Mouse (Mus musculus): ENCODE results near the gene Mef2a.

Gene Mef2a

DNA sequence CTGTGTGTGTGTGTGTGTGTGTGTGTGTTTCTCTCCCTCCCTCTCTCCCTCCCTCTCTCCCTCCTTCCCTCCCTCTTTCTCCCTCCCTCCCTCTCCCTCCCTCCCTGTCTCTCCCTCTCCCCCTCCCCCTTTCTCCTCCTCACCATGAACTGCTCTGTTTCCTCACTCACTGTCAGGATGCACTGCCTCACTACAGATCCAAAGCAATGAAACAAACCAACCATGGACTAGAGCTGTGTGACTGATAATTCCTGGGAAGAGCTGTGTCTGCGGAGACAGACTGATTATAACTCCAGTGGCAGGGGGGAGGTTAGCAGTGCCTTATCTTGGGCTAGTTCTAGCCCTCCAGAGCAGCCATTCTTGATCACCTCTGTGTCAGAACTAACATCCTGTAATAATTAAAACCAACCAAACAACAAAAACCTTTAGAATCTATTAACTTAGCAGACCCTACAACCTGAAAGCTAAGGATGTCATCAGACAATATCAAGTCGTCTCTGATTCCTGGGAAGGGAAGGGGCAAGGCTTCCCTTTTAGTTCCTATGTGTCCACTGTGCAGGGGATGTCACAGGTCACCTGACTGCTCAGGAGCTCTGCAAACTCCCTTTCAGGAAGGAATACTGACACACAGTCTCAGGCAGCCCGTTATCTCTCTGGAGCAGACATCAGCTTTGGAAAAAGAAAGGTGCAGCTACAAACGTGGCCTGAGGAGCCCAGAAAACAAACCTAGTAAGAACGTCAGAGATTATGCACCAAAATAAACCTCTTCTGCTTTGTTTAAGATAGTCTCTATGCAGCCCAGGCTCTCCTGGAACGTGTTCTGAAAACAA lies 162.4 kb downstream of the Mef2a start:
- no peak for DNase-seq (ENCODE audit: low read depth)

DNA sequence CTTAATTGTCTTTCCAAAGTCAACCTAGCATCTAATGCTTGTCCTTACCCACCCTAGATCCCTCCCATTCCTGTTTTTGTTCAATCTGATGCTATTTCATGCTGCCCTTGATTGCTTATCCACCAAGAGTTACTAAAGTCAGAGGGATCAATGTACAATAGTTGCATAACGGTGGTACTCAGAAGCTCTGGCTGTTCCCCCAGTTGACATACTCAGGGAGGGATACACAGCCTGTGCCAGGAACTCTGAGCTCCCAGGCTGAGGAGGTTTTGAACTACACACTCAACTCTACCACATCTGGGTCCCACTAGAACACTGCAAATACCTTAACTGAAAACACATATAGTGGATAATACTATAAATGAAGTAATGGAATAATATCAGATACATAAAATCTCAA lies 164.3 kb downstream of the Mef2a start:
- no peak for DNase-seq (ENCODE audit: low read depth)

- no peak for DNase-seq (ENCODE audit: low read depth)
Measured at GRCm38 (mm10) chr7:67207701-67208100, 165.0 kb downstream of the Mef2a start.

- no peak for DNase-seq (ENCODE audit: low read depth)
Measured at GRCm38 (mm10) chr7:67206496-67206895, 166.2 kb downstream of the Mef2a start.

GRCm38 (mm10) chr7:67205734-67206425 lies 166.8 kb downstream of the Mef2a start:
- no peak for DNase-seq (ENCODE audit: low read depth)

GRCm38 (mm10) chr7:67203625-67204024 lies 169.0 kb downstream of the Mef2a start:
- DNase-seq (ENCODE audit: low read depth), result no peak

GRCm38 (mm10) chr7:67199412-67199811 lies 173.2 kb downstream of the Mef2a start:
- no peak for DNase-seq (ENCODE audit: low read depth)

GRCm38 (mm10) chr7:67183786-67184185 lies 188.9 kb downstream of the Mef2a start:
- DNase-seq (ENCODE audit: low read depth), result no peak
